Mouse (Mus musculus): ENCODE measurements around the gene Aff3.
A peak's percentile ranks its signal among the peaks of the same experiment; 100 is the strongest.

Aff3 gene

GRCm38 (mm10) chr1:38392928-38393327, 271.8 kb downstream of the Aff3 start:
- peak; percentile 44 for DNase-seq (ENCODE audit: low spot score)

GRCm38 (mm10) chr1:38390886-38391249, 273.9 kb downstream of the Aff3 start:
- no peak for DNase-seq (ENCODE audit: low spot score)

GRCm38 (mm10) chr1:38390235-38390885, 274.4 kb downstream of the Aff3 start:
- no peak for DNase-seq (ENCODE audit: low spot score)

GRCm38 (mm10) chr1:38389576-38389975, 275.2 kb downstream of the Aff3 start:
- DNase-seq (ENCODE audit: low spot score): no peak

GRCm38 (mm10) chr1:38388466-38388865, 276.3 kb downstream of the Aff3 start:
- peak; percentile 36 for DNase-seq (ENCODE audit: low spot score)

GRCm38 (mm10) chr1:38387438-38387837, 277.3 kb downstream of the Aff3 start:
- no peak for DNase-seq (ENCODE audit: low spot score)

GRCm38 (mm10) chr1:38384457-38385121, 280.2 kb downstream of the Aff3 start:
- DNase-seq (ENCODE audit: low spot score): no peak

- no peak for DNase-seq (ENCODE audit: low spot score)
Observed at GRCm38 (mm10) chr1:38384010-38384409, 280.7 kb downstream of the Aff3 start.

- DNase-seq (ENCODE audit: low spot score): no peak
Observed at GRCm38 (mm10) chr1:38382683-38383082, 282.1 kb downstream of the Aff3 start.

GRCm38 (mm10) chr1:38377930-38378329, 286.8 kb downstream of the Aff3 start:
- DNase-seq (ENCODE audit: low spot score): no peak

GRCm38 (mm10) chr1:38369166-38369565, 295.6 kb downstream of the Aff3 start:
- no peak for DNase-seq (ENCODE audit: low spot score)

- no peak for DNase-seq (ENCODE audit: low spot score)
Observed at GRCm38 (mm10) chr1:38368081-38368689, 296.6 kb downstream of the Aff3 start.

GRCm38 (mm10) chr1:38367404-38368080, 297.2 kb downstream of the Aff3 start:
- DNase-seq (ENCODE audit: low spot score): no peak

GRCm38 (mm10) chr1:38363856-38364255, 300.9 kb downstream of the Aff3 start:
- DNase-seq (ENCODE audit: low spot score): no peak

- DNase-seq (ENCODE audit: low spot score): no peak
Observed at GRCm38 (mm10) chr1:38362275-38362674, 302.5 kb downstream of the Aff3 start.

- DNase-seq (ENCODE audit: low spot score): no peak
Observed at GRCm38 (mm10) chr1:38358797-38359349, 305.9 kb downstream of the Aff3 start.

GRCm38 (mm10) chr1:38357933-38358796, 306.6 kb downstream of the Aff3 start:
- no peak for DNase-seq (ENCODE audit: low spot score)

- no peak for DNase-seq (ENCODE audit: low spot score)
Observed at GRCm38 (mm10) chr1:38354585-38354984, 310.2 kb downstream of the Aff3 start.

GRCm38 (mm10) chr1:38347346-38347745, 317.4 kb downstream of the Aff3 start:
- DNase-seq (ENCODE audit: low spot score): no peak

GRCm38 (mm10) chr1:38334206-38334605, 330.5 kb downstream of the Aff3 start:
- DNase-seq (ENCODE audit: low spot score): no peak

- DNase-seq (ENCODE audit: low spot score): no peak
Observed at GRCm38 (mm10) chr1:38332919-38333318, 331.8 kb downstream of the Aff3 start.

GRCm38 (mm10) chr1:38324206-38324605, 340.5 kb downstream of the Aff3 start:
- no peak for DNase-seq (ENCODE audit: low spot score)
